Mouse (Mus musculus) CD4-positive, CD25-positive, alpha-beta regulatory T cell, adult 4 months (primary cell): ENCODE data around the gene Cdh1. TPM values are rescaled to one million over a fixed set of nuclear protein-coding genes. Genes with fewer than 3 reads are reported as not detected.
"Not testable (repeated sequence)": the region's sequence is repeated elsewhere in the genome, so short reads cannot be mapped to it uniquely, and the experiment has no call there.

Experiments
- ATAC-seq: one replicate; pipeline ENCODE4 v1.8.0; 2017
- polyA plus RNA-seq, 2 experiments: library from polyadenylated mRNA; unstranded; fragments of 100-300 nt; shearing (Covaris generic); gene quantifications; one replicate each; pipeline ENCODE4 v1.2.1; 2017

The Cdh1 gene
- polyA plus RNA-seq, 2 experiments from 2014 or later = 0.56 to 0.81 TPM

DNA sequence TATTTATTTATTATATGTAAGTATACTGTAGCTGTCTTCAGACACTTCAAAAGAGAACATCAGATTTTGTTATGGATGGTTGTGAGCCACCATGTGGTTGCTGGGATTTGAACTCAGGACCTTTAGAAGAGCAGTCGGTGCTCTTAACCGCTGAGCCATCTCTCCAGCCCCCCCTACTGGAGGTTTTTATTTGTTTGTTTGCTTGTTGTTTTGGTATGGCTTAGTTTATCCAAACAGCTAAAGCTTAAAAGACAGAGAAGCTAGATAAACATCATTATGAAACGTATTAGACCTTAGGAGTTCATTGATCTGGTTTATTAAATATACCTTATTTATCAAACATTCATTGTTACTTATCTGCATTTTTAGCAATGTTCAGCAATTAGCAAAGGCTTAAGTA, 7.5 kb upstream of the Cdh1 start:
- not testable (repeated sequence) for ATAC-seq

DNA sequence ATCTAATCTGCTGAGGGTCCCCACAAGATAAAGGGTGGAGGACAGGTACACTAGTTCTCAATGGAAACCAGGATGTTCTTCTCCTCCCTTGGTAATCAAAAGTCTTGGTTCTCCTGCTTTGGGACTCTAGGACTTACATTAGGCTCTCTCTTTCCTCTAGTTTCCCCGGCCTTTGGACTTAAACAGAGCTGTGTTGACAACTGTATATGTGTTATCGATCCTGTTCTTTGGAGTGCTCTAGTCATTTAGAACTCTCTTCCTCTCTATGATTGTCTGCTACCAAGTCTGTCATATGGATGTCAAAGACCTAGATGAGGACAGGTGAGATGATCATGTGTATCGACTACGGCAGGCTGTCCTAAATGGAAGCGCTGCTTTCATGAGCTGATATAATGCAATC, 6.1 kb upstream of the Cdh1 start:
- ATAC-seq = no peak

DNA sequence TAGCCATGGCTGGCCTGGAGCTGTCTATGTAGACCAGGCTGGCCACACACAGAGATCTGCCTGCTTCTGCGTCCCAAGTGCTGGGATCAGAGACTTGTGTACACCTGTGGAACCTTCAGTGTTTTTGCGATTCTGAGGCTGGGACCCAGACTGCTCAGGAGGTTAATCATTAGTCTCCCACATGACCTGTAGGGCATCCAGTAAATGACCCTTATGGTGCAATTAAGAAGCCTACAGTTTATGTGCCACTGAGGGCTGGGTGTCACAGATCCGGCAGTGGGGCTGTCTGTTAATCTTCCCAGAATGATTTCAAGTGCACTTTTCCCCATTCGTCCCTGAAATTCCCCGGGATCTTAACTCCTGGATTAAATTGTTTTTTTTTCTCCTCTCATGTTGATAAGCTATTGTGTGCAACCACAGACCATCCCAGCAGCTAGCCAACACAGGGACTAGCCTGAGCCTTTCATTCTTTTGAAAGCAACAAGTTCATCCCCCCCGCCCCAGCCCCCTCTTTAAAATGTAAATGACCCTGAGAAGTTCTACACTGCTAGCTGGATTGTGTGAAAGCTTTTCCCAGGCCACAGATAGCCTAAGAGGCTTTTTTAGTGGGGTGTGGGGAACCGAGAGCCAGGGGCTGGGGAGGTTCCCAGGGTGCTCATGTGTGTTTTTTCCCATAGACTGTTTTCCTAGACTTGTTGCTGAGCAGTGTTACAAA, 3.7 kb upstream of the Cdh1 start:
- ATAC-seq = no peak

DNA sequence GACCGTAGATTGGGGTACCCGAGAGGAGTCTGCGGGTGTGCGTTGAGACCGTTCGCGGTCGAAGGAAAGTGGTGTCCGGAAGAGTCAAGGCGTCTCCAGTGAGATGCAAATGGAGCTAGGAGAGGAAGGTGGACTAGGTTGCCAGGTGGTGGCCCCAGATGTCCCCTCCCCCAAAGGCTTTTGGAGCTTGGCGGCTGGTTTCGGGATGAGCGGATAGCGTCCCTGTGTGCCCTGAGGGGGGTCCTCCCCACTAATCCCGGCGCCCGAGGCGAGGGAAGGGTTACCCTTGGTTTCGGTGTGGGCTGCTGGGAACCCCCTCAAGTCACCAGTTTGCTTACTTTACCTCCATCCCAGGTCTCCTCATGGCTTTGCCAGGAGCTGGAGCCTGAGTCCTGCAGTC, 782 bp downstream of the Cdh1 start:
- no peak for ATAC-seq

DNA sequence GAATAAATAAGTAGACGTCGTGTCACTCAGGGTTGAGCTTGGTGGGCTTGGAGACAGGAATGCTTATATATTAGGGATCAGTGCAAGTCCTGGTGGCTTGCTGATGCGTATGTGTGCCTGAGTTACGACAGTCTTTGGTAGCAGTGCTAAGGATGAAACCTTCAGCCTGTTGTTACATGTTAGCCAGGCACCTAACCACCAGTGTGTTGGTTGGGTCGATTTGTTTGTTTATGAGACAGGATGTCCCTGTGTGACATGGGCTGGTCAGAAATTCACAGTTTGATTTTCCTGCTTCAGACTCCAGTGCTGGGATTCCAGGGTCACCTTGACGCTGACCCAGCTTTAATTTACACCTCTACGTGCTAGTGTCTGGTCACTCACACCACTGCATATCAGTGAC, 2.5 kb downstream of the Cdh1 start:
- no peak for ATAC-seq

DNA sequence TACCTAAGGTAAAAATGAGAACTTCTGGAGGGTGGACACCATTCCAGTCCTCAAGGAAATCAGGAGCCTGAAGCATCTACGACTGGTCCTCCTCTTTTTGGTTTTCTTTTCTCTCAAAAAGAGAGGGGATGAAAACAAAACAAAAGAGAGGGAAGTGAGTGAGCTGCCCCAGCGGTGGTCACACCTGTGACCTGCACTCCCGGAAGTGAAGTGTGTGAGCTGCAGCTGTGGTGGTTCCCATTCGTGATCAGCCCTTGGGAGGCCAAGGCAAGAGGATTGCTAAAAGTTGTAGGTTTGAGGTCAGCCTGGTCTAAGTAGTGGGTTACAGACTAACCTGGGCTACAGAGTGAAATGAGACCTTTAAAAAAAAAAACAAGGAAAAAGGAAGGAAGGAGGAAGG, 3.0 kb downstream of the Cdh1 start:
- no peak for ATAC-seq

DNA sequence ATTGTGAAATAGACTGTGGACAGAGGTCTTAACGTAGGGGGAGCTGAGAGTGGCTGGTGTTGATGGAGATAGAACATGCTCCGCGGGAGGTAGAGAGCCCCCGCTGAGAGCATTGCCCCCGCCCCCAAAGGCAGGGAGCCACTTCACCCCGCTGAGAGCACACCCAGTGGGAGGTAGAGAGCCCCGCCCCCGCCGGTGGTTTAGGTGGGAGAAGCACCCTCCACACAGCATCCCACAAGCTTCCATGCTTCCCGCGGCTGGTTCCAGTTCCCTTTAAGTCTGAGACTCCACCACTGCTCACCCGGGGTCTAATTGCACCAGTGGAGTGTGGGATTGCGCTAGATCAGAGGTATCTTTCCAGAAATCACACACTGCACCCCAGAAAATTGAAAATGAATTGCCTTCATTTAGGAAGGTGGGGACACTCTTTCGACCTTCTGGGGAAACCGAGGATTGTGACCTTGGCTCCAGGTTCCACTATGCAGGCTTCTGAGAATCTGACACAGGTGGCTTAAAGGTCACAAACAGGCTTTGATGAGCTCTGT, 3.5 kb downstream of the Cdh1 start:
- no peak for ATAC-seq

DNA sequence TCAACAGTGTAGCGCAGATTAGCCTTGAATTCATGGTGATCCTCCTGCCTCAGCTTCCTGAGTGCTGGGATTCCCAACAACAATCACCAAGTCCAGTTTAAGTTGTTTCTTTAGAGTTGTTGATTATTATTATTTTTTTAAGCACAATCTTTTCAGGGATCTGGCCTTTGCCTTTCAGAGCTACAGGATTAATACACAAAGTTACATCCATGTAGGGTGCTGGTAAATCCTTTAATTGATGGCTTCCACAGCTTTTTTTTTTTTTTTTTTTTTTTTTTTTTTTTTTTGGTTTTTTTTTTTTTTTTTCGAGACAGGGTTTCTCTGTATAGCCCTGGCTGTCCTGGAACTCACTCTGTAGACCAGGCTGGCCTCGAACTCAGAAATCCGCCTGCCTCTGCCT, 4.6 kb downstream of the Cdh1 start:
- ATAC-seq = not testable (repeated sequence)

DNA sequence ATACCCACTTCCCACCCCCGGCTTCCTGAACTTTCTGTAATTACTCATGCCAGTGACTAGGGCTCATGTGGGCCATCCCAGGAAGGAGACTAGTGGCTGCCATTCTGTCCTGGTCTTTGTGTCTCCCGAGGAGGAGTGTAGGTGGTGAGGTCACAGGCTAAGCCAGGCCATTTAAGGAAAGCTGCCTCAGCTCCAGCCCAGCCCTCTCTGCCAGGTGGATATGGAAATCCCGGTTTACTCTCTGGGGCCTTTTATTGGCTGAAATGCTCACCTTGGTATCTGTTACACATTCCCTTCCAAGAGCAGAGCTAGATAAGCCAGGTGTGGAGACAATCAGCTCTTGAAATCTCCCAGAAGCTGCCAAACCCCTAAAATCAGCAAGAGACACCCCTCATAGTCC, 5.3 kb downstream of the Cdh1 start:
- no peak for ATAC-seq

DNA sequence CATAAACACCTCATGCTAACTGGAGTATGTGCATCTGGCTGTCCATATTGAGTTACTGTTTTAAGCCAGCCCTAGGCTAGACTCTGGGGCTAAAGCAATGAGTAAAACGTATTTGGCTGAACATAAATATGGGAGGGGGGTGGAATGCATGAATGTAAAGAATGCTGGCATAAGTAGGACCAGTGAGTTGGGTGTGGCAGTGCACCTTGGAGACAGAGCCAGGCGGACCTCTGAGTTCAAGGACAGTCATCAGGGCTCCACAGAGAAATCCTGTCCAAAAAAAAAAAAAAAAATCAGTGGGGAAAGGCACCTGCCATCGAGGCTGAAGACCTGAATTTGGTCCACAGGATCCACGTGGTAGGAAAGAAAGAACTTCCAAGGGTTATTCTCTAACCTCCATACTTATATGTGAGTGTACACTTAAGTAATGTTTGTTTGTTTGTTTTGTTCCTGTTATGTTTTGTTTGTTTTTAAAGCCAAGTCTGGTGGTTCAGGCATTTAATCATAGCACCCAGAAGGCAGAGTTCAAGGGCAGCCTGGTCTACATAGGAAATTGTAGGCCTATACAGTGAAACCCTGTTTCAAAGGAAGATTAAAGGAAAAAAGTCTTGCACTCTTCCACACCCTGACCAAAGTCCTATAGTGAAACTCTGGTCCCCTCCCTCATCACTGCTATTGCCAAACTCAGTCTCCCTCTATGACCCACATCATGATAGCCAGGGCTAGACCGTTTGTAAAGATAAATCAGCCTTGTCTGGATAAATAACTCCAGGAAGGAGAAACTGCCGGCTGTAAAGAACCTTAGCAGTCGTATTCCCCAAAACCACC, 6.1 kb downstream of the Cdh1 start:
- ATAC-seq = no peak

DNA sequence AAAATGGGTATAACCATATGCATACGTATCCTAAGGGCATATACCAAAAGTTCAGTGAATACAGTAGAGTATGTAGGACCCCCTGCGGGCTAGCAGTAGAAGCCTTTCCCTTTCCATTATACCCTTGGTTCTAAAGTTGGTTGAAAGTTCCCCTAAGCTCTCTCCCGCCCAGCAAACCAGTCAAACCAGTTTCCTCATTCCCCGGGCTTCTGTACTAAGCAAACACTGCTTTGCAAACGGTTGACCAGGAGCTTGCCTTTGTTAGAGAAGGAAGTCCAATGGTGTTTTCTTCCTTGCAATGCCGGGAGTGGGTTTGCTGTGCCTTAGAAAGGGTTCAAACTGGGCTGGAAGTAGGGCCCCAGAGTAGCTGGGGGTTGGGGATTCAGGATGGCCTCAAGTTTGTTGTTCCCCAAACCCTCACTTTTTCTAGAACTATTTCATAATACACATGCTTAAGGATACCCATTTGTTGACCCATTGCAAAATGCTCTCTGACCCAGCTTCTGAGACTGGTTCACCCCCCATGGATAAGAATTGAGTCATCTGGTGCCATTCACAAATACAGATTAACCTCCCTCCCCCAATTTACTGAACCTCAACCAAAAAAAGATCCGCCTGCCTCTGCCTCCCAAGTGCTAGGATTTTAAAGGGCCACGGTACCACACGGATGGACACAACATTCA, 7.9 kb downstream of the Cdh1 start:
- ATAC-seq = no peak

DNA sequence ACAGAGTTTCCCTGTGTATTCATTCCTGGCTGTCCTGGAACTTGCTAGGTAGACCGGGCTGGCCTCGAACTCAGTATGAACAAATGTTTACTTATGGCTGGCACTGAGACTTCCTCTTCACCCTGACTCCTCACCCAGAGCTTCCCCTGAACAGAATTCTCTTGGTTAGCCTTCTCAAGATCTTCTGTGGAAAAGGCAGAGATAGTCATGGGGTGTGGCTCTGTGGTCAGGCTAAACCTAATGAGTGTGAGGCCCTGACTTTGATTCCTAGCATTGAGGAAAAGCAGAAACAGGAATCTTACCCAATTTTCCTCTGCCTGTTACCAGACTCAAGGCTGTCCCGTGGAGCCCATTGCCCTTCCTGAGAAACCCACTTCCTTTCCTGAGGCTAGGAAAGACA, 8.9 kb downstream of the Cdh1 start:
- no peak for ATAC-seq

DNA sequence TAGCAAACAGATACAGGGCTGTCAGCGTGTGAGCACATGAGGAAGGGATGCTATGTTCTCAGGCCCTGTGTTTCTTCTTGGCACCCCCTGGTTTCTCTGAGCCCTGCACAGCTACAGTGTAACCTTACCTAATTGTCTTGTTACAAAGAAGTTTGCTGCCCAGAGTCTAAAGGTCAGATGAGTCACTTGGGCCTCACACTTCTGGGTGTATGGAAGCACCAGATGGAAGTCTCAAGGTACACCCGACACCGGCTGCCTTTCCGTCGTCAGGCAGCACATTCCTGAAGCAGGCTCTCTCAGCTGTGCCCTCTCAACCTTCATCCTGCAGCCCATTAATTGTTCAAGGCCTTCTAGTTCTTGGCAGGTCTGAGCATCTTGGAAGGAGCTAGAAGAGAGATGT, 11.6 kb downstream of the Cdh1 start:
- ATAC-seq = no peak

DNA sequence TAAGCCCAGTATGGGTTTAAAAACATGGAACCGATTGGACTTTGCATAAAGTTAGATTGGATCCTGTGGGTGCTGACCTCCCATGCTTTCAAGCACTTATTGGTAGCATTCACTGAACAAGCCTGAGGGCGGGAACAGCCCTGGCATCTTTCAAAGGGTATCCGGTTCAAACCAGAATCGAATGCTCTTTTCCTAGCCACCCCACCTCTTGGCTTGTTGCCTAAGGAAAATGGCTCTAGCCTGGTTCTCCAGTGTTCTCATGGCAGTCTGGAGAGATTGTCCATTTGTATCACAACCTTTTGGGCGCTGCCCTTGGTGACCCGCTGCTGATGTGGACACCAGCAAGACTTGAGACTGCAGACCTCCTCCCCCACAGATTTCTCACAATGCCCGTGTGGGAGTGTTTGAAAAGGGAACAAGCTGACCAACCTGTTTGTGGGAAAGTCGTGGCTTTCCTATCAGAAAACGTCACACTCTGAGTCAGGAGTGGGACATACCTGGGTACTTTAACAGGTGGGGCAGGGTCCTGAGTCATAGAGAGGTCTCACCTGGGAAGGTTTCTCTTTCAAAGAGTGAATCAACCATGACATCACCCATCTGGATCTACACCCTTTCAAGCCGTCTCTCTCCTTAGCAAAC, 12.6 kb downstream of the Cdh1 start:
- ATAC-seq = no peak

DNA sequence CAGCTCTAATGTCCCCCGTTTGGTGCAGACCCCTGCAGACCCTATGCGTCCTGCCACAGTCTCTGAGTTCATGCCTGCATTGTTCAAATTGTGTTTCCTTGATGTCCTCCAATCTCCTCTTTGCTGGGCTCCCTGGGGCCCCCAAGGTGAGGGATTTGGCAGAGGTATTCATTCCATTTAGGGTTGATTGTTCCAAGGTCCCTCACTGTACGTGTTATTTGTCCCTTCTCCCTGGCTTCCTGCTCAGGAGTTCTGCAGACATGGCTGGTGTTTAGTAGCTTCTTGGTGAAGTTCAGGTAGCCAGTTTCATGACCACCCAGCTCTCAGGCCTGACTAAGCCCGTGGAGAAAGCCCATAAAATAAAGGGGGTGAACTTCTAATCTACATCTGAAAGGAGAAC, 13.5 kb downstream of the Cdh1 start:
- no peak for ATAC-seq

DNA sequence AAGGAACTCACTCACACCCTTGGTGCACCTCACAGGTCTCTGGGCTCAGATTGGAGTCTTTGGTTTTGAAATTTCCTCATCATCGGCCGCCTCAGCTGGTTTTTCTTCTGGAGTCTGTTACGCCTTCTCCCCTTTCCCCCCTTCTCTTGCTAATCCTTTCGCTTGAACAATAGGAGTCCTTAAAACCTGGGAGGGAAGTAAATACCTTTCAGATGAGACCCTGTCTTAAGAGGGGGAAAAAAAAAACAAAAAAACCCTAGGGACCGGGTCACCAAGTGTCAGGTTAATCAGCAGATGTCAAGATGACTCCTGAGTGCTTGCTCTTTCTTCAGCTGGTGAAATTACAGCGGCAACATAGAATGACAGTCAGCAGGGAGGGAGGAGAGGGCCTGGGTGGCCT, 14.0 kb downstream of the Cdh1 start:
- ATAC-seq = no peak

DNA sequence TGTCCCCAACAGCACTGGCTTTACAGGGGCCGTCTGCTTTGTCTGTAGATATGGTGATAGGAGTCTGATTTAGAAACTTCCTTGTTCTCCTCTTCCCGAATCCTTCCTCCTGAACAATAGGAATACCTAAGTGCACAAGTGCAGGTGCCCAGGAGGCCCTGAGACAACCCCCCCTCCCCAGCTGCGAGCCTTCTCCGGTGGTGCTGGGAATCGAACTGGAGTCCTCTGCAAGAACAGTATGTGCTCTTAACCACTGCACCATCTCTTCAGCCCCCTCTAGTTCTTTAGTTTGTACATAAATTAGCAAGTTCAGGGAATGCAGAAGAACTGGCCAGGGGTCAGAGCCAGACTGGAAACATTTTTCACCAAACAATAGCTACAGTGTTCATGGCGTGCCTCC, 14.7 kb downstream of the Cdh1 start:
- no peak for ATAC-seq

DNA sequence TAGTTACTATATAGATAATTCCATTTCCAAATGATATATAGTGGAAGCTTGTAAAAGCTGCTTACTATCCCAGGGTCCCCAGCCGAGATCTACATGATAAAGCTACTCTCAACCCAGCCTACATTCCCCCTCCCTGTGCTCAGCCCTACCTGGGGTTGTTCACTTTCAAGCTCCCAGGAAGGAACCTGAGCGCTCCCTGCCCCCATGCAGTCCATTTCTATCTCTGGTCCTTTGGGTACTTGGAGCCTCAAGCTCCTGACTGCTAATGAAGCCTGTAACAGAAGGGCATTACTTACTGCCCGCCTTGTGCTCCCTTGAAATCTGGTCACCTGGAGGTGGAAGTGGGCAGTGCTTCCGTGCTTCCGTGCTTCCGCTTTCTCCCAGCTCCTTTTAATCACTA, 15.2 kb downstream of the Cdh1 start:
- ATAC-seq = no peak

DNA sequence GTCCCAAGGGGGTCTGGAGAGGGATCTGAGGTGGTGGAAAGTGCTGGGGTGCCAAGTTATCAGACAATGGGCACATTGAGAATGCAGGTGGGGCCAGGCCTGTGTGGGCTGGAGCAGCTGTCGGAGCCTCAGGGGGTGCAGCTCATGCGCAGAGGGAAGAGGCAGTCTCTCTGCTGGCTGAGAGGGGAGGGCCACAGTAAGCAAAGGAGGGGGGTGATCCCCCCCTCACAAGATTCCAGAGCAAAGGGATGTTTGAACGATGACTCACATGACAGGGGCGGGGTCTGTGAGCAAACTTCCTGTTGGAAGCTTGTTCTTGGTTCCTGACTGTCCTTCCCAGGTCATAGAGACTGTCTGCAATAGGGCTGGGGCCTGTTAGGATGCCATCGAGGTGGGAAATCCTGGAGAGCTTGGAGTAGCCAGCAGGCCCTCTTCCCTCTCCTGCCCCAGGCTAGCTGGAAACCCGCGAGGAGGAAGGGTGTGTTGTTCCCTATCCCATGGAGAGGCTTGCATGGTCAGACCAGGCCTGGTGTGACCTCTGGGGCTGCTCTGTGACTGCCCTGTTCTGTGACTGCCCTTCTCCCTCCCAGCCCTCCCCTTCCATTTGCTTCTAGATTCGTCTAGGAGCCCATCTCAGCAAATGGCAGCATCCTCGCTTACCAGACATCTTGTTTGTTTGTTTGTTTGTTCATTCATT, 16.5 kb downstream of the Cdh1 start:
- no peak for ATAC-seq

DNA sequence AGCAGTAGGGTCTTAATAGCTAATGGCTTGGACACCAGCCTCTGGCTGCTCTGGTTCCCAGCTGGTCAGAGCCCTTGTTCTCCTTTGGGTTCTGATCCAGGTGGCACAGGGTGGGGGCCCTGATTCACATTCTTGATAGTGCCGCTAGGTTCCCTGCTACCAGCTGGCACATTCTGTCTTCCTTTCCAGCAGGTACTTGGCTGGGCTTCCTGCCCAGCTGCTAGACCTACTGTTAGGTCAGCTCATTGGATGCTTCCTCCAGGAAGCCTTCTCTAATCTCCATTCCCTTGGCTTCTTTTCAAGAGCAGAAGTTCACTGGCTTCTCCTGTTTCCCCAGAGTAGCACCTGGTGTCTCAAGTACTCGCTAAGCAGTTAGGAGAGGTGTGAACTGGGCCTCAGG, 17.3 kb downstream of the Cdh1 start:
- no peak for ATAC-seq

DNA sequence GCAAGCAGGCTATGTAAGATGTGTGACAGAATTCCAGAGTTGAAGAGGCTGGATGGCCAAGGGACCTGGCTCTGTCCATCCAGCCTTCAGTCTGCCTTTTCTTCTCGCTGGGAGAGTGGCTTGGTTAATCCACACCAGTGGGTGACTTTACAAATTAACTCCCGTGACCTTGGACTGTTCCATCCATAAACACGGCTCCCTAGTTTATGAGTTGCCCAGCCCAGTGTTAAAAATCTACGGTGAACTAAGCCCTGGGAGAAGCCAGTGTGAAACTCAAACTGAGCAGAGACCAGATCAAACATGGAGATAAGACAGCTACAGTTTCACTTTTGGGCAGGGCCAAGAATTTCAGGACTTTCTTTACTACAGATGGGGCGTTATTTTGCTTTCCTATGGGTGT, 19.9 kb downstream of the Cdh1 start:
- ATAC-seq = peak; percentile 85

DNA sequence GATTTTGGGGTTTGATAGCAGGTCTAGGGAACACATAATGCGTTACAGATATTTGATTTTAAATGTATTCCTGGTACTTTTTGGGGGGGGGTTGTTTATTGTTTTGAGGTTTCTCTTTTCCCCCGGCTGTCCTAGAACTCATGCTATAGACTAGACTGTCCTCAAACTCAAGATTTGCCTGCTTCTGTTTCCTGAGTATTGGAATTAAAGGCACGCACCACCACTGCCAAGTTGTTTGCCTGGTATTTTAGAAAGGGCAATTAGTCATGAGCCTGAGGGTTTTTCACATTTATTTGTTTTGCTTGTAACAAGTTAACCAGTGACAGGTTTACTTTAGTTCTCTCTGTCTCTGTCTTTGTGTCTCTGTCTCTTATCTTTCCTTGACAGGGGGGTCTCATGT, 20.3 kb downstream of the Cdh1 start:
- no peak for ATAC-seq
